Mouse (Mus musculus) cerebellum, postnatal 25 days (tissue): ENCODE results near the gene Rara.
"Not testable (repeated sequence)": the region's sequence is repeated elsewhere in the genome, so short reads cannot be mapped to it uniquely, and the experiment has no call there.

Experiments
- DNase-seq, 2 experiments: peaks; one replicate each; pipeline ENCODE4 v3.0.0; 2021; ENCODE audit warnings: mixed read lengths in 2 of 2

Gene Rara

DNA sequence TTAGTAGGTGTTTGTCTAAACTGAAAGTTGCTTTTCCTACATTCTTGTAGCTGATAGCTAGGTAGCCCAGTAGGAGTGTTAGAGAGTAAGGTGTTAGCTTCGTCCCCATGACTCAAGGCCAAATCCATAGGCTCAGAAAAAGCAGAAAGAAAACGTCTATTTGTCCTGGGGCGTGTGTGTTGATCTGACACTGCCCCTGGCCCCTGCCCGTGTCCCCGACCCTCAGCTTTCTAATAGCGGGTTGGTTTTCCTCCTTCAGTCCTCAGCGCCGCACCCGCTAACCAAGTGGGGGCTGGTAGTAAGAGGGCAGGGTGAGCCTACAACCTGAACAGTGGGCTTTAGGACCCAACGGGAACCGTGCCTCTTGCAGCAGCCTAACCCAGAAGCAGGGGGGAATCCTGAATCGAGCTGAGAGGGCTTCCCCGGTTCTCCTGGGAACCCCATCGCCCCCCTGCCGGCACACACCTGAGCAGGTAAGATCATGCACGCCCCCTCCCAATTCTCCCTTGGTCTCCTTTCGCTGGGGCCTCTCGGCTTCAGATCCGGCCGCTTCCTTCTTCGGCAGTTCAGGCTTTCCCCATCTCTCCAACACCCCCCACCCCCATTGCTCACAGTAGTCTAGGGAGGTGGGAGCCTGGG is at the start of gene Rara:
Gene Rara, plus strand, starts transcription at position 381 of the 639 bp plus-strand sequence.
- DNase-seq, result peak; percentile 75 to 84

DNA sequence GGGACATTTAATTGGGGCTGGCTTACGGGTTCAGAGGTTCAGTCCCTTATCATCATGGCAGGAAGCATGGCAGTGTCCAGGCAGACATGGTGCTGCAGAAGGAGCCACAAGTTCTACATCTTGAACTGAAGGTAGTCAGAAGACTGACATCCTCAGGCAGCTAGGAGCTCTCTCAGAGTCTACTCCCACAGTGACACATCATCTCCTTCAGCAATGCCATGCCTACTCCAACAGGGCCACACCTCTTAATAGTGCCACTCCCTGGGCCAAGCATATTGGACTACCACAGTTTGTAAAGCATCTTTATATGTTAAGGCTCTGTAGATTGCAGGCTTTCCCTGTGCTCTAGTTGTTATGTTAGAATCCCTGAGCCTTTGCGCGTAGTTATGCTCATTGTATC is 39.9 kb upstream of the Rara start:
- DNase-seq, result no peak

- no peak for DNase-seq
These were observed 38.5 kb upstream of the Rara start for GRCm38 (mm10) chr11:98889077-98889476.

- no peak for DNase-seq
These were observed 37.6 kb upstream of the Rara start for GRCm38 (mm10) chr11:98889977-98890376.

DNA sequence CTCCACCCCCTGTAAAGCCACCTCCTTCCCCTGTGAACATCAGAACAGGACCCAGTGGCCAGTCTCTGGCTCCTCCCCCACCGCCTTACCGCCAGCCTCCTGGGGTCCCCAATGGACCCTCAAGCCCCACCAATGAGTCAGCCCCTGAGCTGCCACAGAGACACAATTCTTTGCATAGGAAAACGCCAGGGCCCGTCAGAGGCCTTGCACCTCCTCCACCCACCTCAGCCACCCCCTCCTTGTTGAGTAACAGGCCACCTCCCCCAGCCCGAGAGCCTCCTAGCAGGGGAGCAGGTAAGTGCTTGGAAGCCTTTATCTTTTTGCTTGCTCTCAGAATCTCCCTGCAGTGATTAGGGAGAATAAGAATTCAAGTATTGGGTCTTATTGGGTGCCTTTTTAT is 35.2 kb upstream of the Rara start:
- DNase-seq, result no peak

DNA sequence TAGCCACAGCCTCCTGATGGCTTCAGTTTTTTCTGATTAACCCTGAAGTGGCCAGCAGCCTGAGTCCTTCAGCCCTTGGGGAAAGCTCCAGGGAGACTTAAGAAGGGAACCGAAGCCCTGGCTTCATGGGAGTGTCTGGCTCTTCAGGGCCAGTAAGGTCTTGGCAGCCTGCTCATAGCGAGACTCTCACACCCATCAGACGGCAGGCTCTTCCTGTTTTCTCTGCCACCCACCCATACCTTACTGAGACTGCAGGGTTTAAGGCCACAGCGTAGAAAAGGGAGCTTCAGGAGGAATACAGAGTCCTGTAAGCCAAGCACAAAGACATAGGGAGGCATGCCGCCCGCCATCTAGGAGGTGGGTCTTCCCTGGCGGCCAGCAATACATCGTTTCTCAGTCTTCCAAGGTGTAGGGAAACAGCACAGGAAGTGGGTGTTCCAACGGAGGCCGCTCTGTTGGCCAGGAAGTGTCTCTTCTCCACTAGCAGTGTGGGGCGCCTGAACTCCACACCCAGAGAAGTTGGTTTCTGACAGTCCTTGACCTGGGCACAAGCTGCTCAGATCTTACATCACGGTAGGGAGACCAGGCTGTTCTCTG is 27.0 kb upstream of the Rara start:
- no peak for DNase-seq

DNA sequence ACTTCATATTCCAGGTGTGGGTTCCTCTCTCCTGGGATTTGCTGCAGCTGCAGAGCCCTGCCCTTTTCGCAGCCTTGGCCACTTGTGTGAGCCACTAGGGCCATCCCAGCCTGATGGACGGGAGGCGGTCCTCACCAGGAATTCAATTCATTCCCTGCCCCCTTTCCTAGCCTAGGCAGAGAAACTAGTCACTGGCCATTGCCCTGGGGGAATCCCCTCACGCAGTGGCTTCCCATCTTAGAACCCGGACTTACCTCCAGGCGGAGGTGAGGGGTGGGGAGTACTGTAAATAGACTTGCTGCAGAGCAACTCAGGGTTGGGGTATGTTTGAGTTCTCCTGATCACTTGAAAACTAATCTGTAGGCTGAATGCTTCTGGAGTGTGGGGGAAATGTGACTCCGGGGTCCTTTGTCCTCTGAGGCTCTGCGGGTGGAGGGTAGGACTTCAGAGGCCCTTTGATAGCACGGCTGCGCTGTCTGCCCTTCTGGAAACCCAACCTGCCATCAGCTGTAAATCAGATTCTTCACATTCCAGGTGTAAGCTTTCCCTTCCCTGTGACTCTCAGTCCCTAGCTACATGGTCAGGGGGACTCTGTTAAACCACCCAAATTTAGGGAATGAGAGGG is 24.9 kb upstream of the Rara start:
- DNase-seq, result no peak

- DNase-seq, result no peak
These were observed 23.0 kb upstream of the Rara start for GRCm38 (mm10) chr11:98904577-98904976.

- no peak for DNase-seq
These were observed 22.6 kb upstream of the Rara start for GRCm38 (mm10) chr11:98905033-98905432.

DNA sequence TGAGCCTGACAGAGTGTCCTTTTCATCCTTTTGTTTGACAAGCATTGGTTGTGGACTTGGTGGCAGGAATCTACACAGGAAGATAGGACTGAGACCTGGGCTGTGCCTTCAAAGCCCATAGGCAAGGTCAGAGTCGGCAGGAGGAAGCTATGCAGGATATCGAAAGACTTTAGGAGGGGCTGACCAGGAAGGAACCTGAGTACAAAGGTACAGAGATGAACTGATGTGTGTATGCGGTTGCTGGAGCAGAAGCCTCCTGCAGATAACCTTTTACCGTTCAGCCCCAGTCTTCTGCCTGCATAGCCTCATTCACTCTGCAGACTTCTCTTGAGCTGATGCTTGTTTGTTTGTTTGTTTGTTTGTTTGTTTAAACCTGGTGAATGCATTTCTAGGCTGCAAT is 22.0 kb upstream of the Rara start:
- no peak for DNase-seq

- no peak for DNase-seq
These were observed 20.6 kb upstream of the Rara start for GRCm38 (mm10) chr11:98907063-98907436.

DNA sequence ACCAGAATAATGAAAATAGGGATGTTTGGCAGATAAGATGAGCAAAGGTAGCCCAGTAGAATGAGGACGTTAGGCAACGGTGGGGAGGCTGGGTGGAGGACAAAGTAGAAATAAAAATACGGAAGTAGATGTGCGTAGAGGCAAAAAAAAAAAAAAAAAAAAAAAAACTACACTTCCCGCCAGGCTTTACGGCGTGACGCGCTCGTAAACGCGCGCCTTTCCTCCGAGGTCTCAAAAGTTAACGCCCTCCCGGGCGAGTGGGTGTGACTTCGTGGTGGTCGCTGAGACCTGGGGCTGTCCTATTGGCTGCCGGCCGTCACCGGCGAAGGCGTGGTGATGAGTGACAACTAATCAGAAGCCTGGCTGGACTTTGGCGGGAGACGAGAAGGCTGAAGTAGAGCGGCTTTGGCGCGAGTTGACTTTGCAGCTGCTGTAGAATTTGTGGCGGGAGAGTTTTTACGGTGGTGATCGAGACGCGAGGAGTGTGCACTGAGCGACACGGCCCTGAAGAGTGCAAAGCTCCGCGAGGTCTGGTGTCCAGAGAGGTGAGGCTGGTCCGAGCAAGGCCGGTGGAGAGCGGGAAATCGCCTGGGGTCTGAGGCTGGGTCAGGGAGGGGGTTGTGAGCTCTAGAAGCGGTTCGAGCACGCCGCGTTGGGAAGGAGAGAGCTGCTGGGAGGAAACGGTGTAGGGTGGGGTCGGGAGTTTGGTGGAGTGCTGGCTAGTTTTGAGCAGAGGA is 20.0 kb upstream of the Rara start, which contains the start of gene Cdc6:
Gene Cdc6, plus strand, starts transcription at position 365 of the 737 bp plus-strand sequence.
- peak; percentile 88 to 94 for DNase-seq

DNA sequence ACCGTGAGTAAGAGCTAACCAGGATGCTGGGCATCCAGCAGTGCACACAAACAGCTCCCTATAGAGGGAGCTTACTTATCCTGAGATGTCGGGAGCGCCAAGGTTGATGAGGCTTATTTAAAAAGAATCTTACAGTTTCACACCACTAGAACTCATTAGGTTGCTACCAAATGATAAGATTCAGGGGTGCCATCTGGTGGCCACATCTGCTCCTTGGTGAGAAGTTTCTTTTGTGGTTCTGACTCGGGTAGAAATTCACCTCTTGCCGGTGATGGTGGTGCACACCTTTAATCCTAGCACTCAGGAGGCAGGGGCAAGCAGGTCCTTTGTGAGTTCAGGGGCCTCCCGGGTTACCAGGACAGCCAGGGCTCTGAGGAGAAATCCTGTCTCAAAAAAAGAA is 18.0 kb upstream of the Rara start:
- peak; percentile 49 to 79 for DNase-seq

DNA sequence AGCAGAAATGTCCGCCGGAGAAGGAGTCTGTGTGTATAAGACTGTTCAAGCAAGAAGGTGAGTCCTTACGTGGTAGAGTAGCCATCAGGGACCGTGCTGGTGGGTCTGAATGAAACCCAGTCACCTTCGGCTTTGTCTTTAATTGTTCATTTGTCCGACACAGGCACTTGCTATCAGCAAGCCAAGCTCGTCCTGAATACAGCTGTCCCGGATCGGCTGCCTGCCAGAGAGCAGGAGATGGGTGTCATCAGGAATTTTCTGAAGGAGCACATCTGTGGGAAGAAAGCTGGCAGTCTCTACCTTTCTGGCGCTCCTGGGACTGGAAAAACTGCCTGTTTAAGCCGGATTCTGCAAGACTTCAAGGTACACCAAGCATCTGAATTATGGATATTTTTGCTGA is 17.2 kb upstream of the Rara start:
- DNase-seq, result no peak

- no peak for DNase-seq
These were observed 16.1 kb upstream of the Rara start for GRCm38 (mm10) chr11:98911498-98911897.

- DNase-seq, result no peak
These were observed 13.4 kb upstream of the Rara start for GRCm38 (mm10) chr11:98914196-98914595.

DNA sequence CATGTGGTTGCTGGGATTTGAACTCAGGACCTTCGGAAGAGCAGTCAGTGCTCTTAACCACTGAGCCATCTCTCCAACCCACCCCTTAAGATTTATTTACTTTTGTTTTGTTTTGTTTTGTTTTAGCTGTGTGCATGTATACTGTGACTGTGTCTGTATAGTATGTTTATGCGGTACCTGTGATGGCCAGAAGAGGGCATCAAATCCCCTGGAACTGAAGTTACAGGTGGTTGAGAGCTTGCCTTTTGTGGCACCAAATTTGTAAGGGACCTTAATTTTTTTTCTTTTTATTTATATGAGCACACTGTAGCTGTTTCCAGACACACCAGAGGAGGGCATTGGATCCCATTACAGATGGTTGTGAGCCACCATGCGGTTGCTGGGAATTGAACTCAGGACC is 11.2 kb upstream of the Rara start:
- DNase-seq, result not testable (repeated sequence)

- DNase-seq, result no peak
These were observed 10.1 kb upstream of the Rara start for GRCm38 (mm10) chr11:98917428-98918005.

GRCm38 (mm10) chr11:98918231-98918630 is 9.4 kb upstream of the Rara start:
- no peak for DNase-seq

DNA sequence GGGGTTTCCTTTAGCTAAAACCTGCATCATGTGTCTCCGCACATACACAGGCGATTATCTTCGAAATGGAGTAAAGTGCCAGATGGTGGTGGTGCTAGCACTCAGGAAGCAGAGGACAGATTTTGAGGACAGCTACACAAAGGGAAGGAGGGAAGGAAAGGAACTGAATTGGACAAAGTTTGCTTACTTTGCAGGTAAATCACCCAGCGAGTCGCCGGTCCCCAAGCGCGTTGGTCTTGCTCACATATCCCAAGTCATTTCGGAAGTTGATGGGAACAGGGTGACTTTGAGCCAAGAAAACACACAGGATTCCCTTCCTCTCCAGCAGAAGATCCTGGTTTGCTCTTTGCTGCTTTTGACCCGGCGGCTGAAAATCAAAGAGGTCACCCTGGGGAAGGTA is 8.6 kb upstream of the Rara start:
- DNase-seq, result no peak

GRCm38 (mm10) chr11:98921813-98922212 is 5.8 kb upstream of the Rara start:
- peak; percentile 57 to 77 for DNase-seq

GRCm38 (mm10) chr11:98922307-98922706 is 5.3 kb upstream of the Rara start:
- DNase-seq, result peak; percentile 78 to 81
